Comparison of ENCODE assay signal across 22 mouse cellular contexts in the genomic region with DNA sequence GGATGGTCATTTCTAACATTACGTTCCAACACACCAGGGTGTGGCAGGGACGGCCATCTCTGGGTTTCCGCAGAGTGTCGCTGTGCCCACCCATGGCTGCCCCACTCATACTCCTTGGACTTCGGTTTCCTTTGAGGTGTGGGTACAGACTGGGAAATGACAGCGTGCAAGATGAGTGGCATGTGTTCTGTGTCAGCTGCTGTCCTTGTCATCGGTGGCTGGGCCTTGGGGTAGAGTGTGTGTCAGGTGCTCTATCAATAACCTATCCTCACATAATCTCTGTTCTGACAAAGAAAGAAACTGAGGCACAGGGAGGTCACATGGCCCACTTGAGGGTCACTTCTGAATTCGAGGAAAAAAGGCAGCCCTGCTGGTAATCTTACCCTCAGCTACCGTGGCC. TPM values are rescaled to one million over a fixed set of nuclear protein-coding genes. Genes with fewer than 3 reads are reported as not detected.
A peak's percentile ranks its signal among the peaks of the same experiment; 100 is the strongest.
DNase-seq lines count a peak whose midpoint lies in the region; ATAC-seq and TF ChIP-seq lines count a peak whose summit lies in the region.
"Had no signal": no experiment of that assay in that cellular context is flagged by ENCODE, and none has a peak within 500 bp of the region (broad histone marks: within the 10 kb centered on the region; RNA-seq: fewer than 3 reads in every experiment).

No protein-coding gene starts in this region.

- TF ChIP-seq CTCF in intestine, postnatal 0 days (IDR thresholded peaks at IDR 0.05; ENCODE audit: low read depth): no peak

- H3K27me3 ChIP-seq in embryonic facial prominence, embryonic 15.5 days: no peaks in the 10 kb centered on the region
- H3K27me3 ChIP-seq in embryonic facial prominence, embryonic 10.5 days (replicated peaks; ENCODE audit: low read depth, poor library complexity, severe bottlenecking): no peaks in the 10 kb centered on the region
- no peaks in the 10 kb centered on the region for H3K27me3 ChIP-seq in intestine, embryonic 16.5 days (replicated peaks; ENCODE audit: control insufficient read depth, insufficient read depth, low read length)
- H3K27me3 ChIP-seq in intestine, embryonic 15.5 days (replicated peaks): no peaks in the 10 kb centered on the region
- H3K27me3 ChIP-seq in intestine, postnatal 0 days (replicated peaks; ENCODE audit: control insufficient read depth, insufficient read depth, low read length): no peaks in the 10 kb centered on the region
- H3K27me3 ChIP-seq in stomach, embryonic 15.5 days (replicated peaks): no peaks in the 10 kb centered on the region
- no peaks in the 10 kb centered on the region for H3K27me3 ChIP-seq in midbrain, embryonic 16.5 days (ENCODE audit: control insufficient read depth, insufficient read depth, low read depth, low read length)
- H3K27me3 ChIP-seq: forebrain, embryonic 15.5 days; heart, embryonic 15.5 days had no signal

- H3K4me2 ChIP-seq in embryonic facial prominence, embryonic 15.5 days (replicated peaks): no peak overlapping the region
- no peak overlapping the region for H3K4me2 ChIP-seq in intestine, embryonic 16.5 days (ENCODE audit: low read depth, low read length)
- H3K4me2 ChIP-seq in intestine, embryonic 15.5 days (replicated peaks): no peak overlapping the region
- no peak overlapping the region for H3K4me2 ChIP-seq in intestine, postnatal 0 days (replicated peaks; ENCODE audit: low read depth)
- no peak overlapping the region for H3K4me2 ChIP-seq in stomach, embryonic 15.5 days
- no peak overlapping the region for H3K4me2 ChIP-seq in midbrain, embryonic 16.5 days (ENCODE audit: low read length)
- H3K4me2 ChIP-seq: forebrain, embryonic 15.5 days; heart, embryonic 15.5 days; hindbrain, embryonic 14.5 days had no signal

- ATAC-seq in embryonic facial prominence, embryonic 15.5 days (ENCODE audit: insufficient number of reproducible peaks, low FRiP score, low TSS enrichment, low read depth): no peak
- ATAC-seq in intestine, embryonic 16.5 days: no peak
- no peak for ATAC-seq in intestine, embryonic 15.5 days
- ATAC-seq in intestine, postnatal 0 days: no peak
- ATAC-seq in stomach, embryonic 15.5 days (ENCODE audit: insufficient read depth, low FRiP score, low read depth): no peak
- no peak for ATAC-seq in midbrain, embryonic 16.5 days
- ATAC-seq: CD4-positive, CD25-positive, alpha-beta regulatory T cell, adult 4 months; forebrain, embryonic 15.5 days had no signal

- no peak overlapping the region for H3K9ac ChIP-seq in embryonic facial prominence, embryonic 15.5 days
- H3K9ac ChIP-seq in intestine, embryonic 16.5 days (ENCODE audit: low read depth, low read length): peak overlapping the region; percentile 19; the same call in 1 of the 2 replicates
- no peak overlapping the region for H3K9ac ChIP-seq in intestine, embryonic 15.5 days
- no peak overlapping the region for H3K9ac ChIP-seq in intestine, postnatal 0 days (ENCODE audit: low read depth, low read length)
- H3K9ac ChIP-seq in stomach, embryonic 15.5 days: no peak overlapping the region
- no peak overlapping the region for H3K9ac ChIP-seq in midbrain, embryonic 16.5 days (ENCODE audit: low read depth, low read length)
- H3K9ac ChIP-seq: forebrain, embryonic 15.5 days; heart, embryonic 15.5 days; hindbrain, embryonic 14.5 days had no signal

- H3K36me3 ChIP-seq in embryonic facial prominence, embryonic 15.5 days: peaks cover 8% of the 10 kb centered on the region; the same call in 1 of the 2 replicates
- H3K36me3 ChIP-seq in embryonic facial prominence, embryonic 10.5 days (replicated peaks): peaks cover 22% of the 10 kb centered on the region; the same call in 1 of the 2 replicates
- H3K36me3 ChIP-seq in intestine, embryonic 16.5 days (ENCODE audit: control insufficient read depth, insufficient read depth, low read length): no peaks in the 10 kb centered on the region
- no peaks in the 10 kb centered on the region for H3K36me3 ChIP-seq in intestine, embryonic 15.5 days
- H3K36me3 ChIP-seq in intestine, postnatal 0 days (ENCODE audit: control insufficient read depth, insufficient read depth): peaks cover 16% of the 10 kb centered on the region; the same call in 1 of the 2 replicates
- H3K36me3 ChIP-seq in stomach, embryonic 15.5 days: no peaks in the 10 kb centered on the region
- H3K36me3 ChIP-seq in midbrain, embryonic 16.5 days (ENCODE audit: control insufficient read depth, insufficient read depth, low read length): peaks cover 38% of the 10 kb centered on the region

- no peak overlapping the region for H3K4me3 ChIP-seq in embryonic facial prominence, embryonic 15.5 days (replicated peaks)
- no peak overlapping the region for H3K4me3 ChIP-seq in embryonic facial prominence, embryonic 10.5 days
- H3K4me3 ChIP-seq in intestine, embryonic 16.5 days (ENCODE audit: low read length): no peak overlapping the region
- H3K4me3 ChIP-seq in intestine, embryonic 15.5 days (replicated peaks): no peak overlapping the region
- H3K4me3 ChIP-seq in intestine, postnatal 0 days (ENCODE audit: low read depth, low read length): no peak overlapping the region
- no peak overlapping the region for H3K4me3 ChIP-seq in stomach, embryonic 15.5 days (replicated peaks)
- H3K4me3 ChIP-seq in midbrain, embryonic 16.5 days (ENCODE audit: low read depth, low read length): no peak overlapping the region
- H3K4me3 ChIP-seq: forebrain, embryonic 15.5 days; heart, embryonic 15.5 days; hindbrain, embryonic 10.5 days had no signal

- H3K4me1 ChIP-seq in embryonic facial prominence, embryonic 15.5 days: peaks cover 51% of the 10 kb centered on the region
- peaks cover 60% of the 10 kb centered on the region for H3K4me1 ChIP-seq in embryonic facial prominence, embryonic 10.5 days
- H3K4me1 ChIP-seq in intestine, embryonic 16.5 days (ENCODE audit: control insufficient read depth, insufficient read depth, low read length): peaks cover 60% of the 10 kb centered on the region
- peaks cover 56% of the 10 kb centered on the region for H3K4me1 ChIP-seq in intestine, embryonic 15.5 days (replicated peaks)
- peaks cover 19% of the 10 kb centered on the region; the same call in 1 of the 2 replicates for H3K4me1 ChIP-seq in intestine, postnatal 0 days (replicated peaks; ENCODE audit: control insufficient read depth, insufficient read depth, low read length)
- H3K4me1 ChIP-seq in stomach, embryonic 15.5 days: peaks cover 53% of the 10 kb centered on the region
- H3K4me1 ChIP-seq in midbrain, embryonic 16.5 days (ENCODE audit: control insufficient read depth, insufficient read depth, low read length): no peaks in the 10 kb centered on the region; the same call in 1 of the 2 replicates

- 88% methylated on average over 9 of the region's 9 CpGs for WGBS in embryonic facial prominence, embryonic 15.5 days
- 85% methylated on average over 9 of the region's 9 CpGs for WGBS in embryonic facial prominence, embryonic 10.5 days
- WGBS in intestine, embryonic 16.5 days: 84% methylated on average over 9 of the region's 9 CpGs
- 79% methylated on average over 9 of the region's 9 CpGs for WGBS in intestine, embryonic 15.5 days
- 70% methylated on average over 9 of the region's 9 CpGs for WGBS in intestine, postnatal 0 days
- WGBS in stomach, embryonic 15.5 days: 86% methylated on average over 9 of the region's 9 CpGs
- WGBS in midbrain, embryonic 16.5 days: 87% methylated on average over 9 of the region's 9 CpGs

- peak overlapping the region; percentile 39; the same call in 1 of the 2 replicates for H3K27ac ChIP-seq in embryonic facial prominence, embryonic 15.5 days (replicated peaks)
- H3K27ac ChIP-seq in embryonic facial prominence, embryonic 10.5 days (replicated peaks): no peak overlapping the region
- H3K27ac ChIP-seq in intestine, embryonic 16.5 days (ENCODE audit: low read length): peak overlapping the region; percentile 71; the same call in 1 of the 2 replicates
- H3K27ac ChIP-seq in intestine, embryonic 15.5 days: no peak overlapping the region
- H3K27ac ChIP-seq in intestine, postnatal 0 days (ENCODE audit: low read depth, low read length): peak overlapping the region; percentile 79; the same call in 1 of the 2 replicates
- peak overlapping the region; percentile 80 for H3K27ac ChIP-seq in stomach, embryonic 15.5 days
- no peak overlapping the region for H3K27ac ChIP-seq in midbrain, embryonic 16.5 days (ENCODE audit: low read length)
- H3K27ac ChIP-seq: forebrain, embryonic 15.5 days; heart, embryonic 15.5 days; hindbrain, embryonic 10.5 days; hindbrain, embryonic 14.5 days had no signal

- no peak for DNase-seq in embryonic facial prominence, embryonic 10.5 days (ENCODE audit: low spot score)
- DNase-seq in thymus, postnatal 0 days (ENCODE audit: low spot score): no peak
- DNase-seq: adrenal gland, adult 8-10 months; adrenal gland, postnatal 36 days; B cell, adult 2 months had no signal

- no peaks in the 10 kb centered on the region for H3K9me3 ChIP-seq in embryonic facial prominence, embryonic 15.5 days (replicated peaks)
- H3K9me3 ChIP-seq in embryonic facial prominence, embryonic 10.5 days: no peaks in the 10 kb centered on the region
- no peaks in the 10 kb centered on the region for H3K9me3 ChIP-seq in intestine, embryonic 16.5 days (ENCODE audit: control insufficient read depth, low read length)
- H3K9me3 ChIP-seq in intestine, embryonic 15.5 days: no peaks in the 10 kb centered on the region
- no peaks in the 10 kb centered on the region for H3K9me3 ChIP-seq in intestine, postnatal 0 days (ENCODE audit: control insufficient read depth)
- no peaks in the 10 kb centered on the region for H3K9me3 ChIP-seq in stomach, embryonic 15.5 days
- H3K9me3 ChIP-seq in midbrain, embryonic 16.5 days (replicated peaks; ENCODE audit: control insufficient read depth, low read length, poor library complexity, severe bottlenecking): no peaks in the 10 kb centered on the region
- H3K9me3 ChIP-seq: forebrain, embryonic 15.5 days; G1E; heart, embryonic 10.5 days; heart, embryonic 15.5 days; hindbrain, embryonic 10.5 days had no signal

RNA-seq across cellular contexts. Expression of a gene that starts 14.7 kb away (rescaled TPM):
- polyA plus RNA-seq in embryonic facial prominence, embryonic 15.5 days (2015; fragmentation: Nextera tagmentation; extraction: Ambion mirVana): 0.63 and 1.2 TPM in 2 replicates
- 0.30 TPM in 1 of 2 replicates, not detected in the other for polyA plus RNA-seq in embryonic facial prominence, embryonic 10.5 days (2016; fragmentation: Nextera tagmentation; extraction: Ambion mirVana)
- polyA plus RNA-seq in intestine, embryonic 16.5 days (2015; fragmentation: Nextera tagmentation; extraction: Ambion mirVana): 0.23 TPM in 1 of 2 replicates, not detected in the other
- polyA plus RNA-seq in intestine, embryonic 15.5 days (2015; fragmentation: Nextera tagmentation; extraction: Ambion mirVana): not detected in 2 replicates
- 0.13 TPM in 1 of 2 replicates, not detected in the other for polyA plus RNA-seq in intestine, postnatal 0 days (2015; fragmentation: Nextera tagmentation; extraction: Ambion mirVana)
- 0.12 TPM in 1 of 2 replicates, not detected in the other for polyA plus RNA-seq in stomach, embryonic 15.5 days (2015; fragmentation: Nextera tagmentation; extraction: Ambion mirVana)
- polyA plus RNA-seq in thymus, postnatal 0 days (2015; fragmentation: Nextera tagmentation; extraction: Ambion mirVana): 0.36 and 0.43 TPM in 2 replicates
- not detected in 2 replicates for polyA plus RNA-seq in midbrain, embryonic 16.5 days (2015; fragmentation: Nextera tagmentation; extraction: Ambion mirVana)
- polyA plus RNA-seq: CD4-positive, CD25-positive, alpha-beta regulatory T cell, adult 4 months; cerebellum, adult 2 months; embryonic facial prominence, embryonic 11.5 days; forebrain, embryonic 11.5 days; forebrain, embryonic 15.5 days; frontal cortex, adult 2 months; G1E; heart, embryonic 15.5 days; hindbrain, embryonic 10.5 days; hindbrain, embryonic 14.5 days had no signal

RNA-seq across cellular contexts. Expression of a gene that starts 25.8 kb away (rescaled TPM):
- polyA plus RNA-seq in embryonic facial prominence, embryonic 15.5 days (2015; fragmentation: Nextera tagmentation; extraction: Ambion mirVana): 54.5 and 62.3 TPM in 2 replicates
- 49.6 and 54.9 TPM in 2 replicates for polyA plus RNA-seq in embryonic facial prominence, embryonic 10.5 days (2016; fragmentation: Nextera tagmentation; extraction: Ambion mirVana)
- polyA plus RNA-seq in intestine, embryonic 16.5 days (2015; fragmentation: Nextera tagmentation; extraction: Ambion mirVana): 76.7 and 86.4 TPM in 2 replicates
- 58.0 and 76.0 TPM in 2 replicates for polyA plus RNA-seq in intestine, embryonic 15.5 days (2015; fragmentation: Nextera tagmentation; extraction: Ambion mirVana)
- polyA plus RNA-seq in intestine, postnatal 0 days (2015; fragmentation: Nextera tagmentation; extraction: Ambion mirVana): 136 and 144 TPM in 2 replicates
- polyA plus RNA-seq in stomach, embryonic 15.5 days (2015; fragmentation: Nextera tagmentation; extraction: Ambion mirVana): 49.7 and 61.8 TPM in 2 replicates
- polyA plus RNA-seq in thymus, postnatal 0 days (2015; fragmentation: Nextera tagmentation; extraction: Ambion mirVana): 52.9 and 56.9 TPM in 2 replicates
- 93.8 and 101 TPM in 2 replicates for polyA plus RNA-seq in midbrain, embryonic 16.5 days (2015; fragmentation: Nextera tagmentation; extraction: Ambion mirVana)

RNA-seq across cellular contexts. Expression of a gene that starts 26.0 kb away (rescaled TPM):
- polyA plus RNA-seq in embryonic facial prominence, embryonic 15.5 days (2015; fragmentation: Nextera tagmentation; extraction: Ambion mirVana): 11.3 TPM in 2 replicates
- polyA plus RNA-seq in embryonic facial prominence, embryonic 10.5 days (2016; fragmentation: Nextera tagmentation; extraction: Ambion mirVana): 4.6 and 5.2 TPM in 2 replicates
- 22.4 and 27.4 TPM in 2 replicates for polyA plus RNA-seq in intestine, embryonic 16.5 days (2015; fragmentation: Nextera tagmentation; extraction: Ambion mirVana)
- 17.1 and 18.8 TPM in 2 replicates for polyA plus RNA-seq in intestine, embryonic 15.5 days (2015; fragmentation: Nextera tagmentation; extraction: Ambion mirVana)
- 58.1 and 59.0 TPM in 2 replicates for polyA plus RNA-seq in intestine, postnatal 0 days (2015; fragmentation: Nextera tagmentation; extraction: Ambion mirVana)
- polyA plus RNA-seq in stomach, embryonic 15.5 days (2015; fragmentation: Nextera tagmentation; extraction: Ambion mirVana): 11.9 and 13.1 TPM in 2 replicates
- 10.5 and 11.7 TPM in 2 replicates for polyA plus RNA-seq in thymus, postnatal 0 days (2015; fragmentation: Nextera tagmentation; extraction: Ambion mirVana)
- polyA plus RNA-seq in midbrain, embryonic 16.5 days (2015; fragmentation: Nextera tagmentation; extraction: Ambion mirVana): 8.4 and 8.9 TPM in 2 replicates

Comparison
In these comparisons a context has a peak if more than half of its experiments do, and no peak if none do; other contexts are left out.
1. H3K27ac ChIP-seq: peak in embryonic facial prominence, embryonic 15.5 days (single experiment), intestine, embryonic 16.5 days (single experiment), intestine, postnatal 0 days (single experiment) and stomach, embryonic 15.5 days (single experiment); none in embryonic facial prominence, embryonic 10.5 days (single experiment), intestine, embryonic 15.5 days (single experiment) and midbrain, embryonic 16.5 days (single experiment).